Mouse (Mus musculus) lung, embryonic 14.5 days (tissue): ENCODE results near the gene Gm826. TPM values are rescaled to one million over a fixed set of nuclear protein-coding genes. Genes with fewer than 3 reads are reported as not detected.

ENCODE experiments used
- ATAC-seq: fragments of 200-750 bp; cut with Nextera tagmentation; 2 replicates; pipeline ENCODE4 v1.8.0; 2017; ENCODE audit warnings: mild to moderate bottlenecking, moderate TSS enrichment, moderate library complexity; ENCODE audit not compliant: insufficient read depth
- DNase-seq: peaks from one replicate; pipeline ENCODE4 v3.0.0-alpha.2; 2015
- H3K27ac ChIP-seq: fragments of 300-500 bp; sonication (generic); 2 replicates; pipeline ENCODE4 v1.5.1; 2014; ENCODE audit warnings: low read depth, mild to moderate bottlenecking, moderate library complexity
- H3K27me3 ChIP-seq: fragments of 300-500 bp; sonication (generic); 2 replicates; pipeline ENCODE4 v1.6.1; 2014; ENCODE audit warnings: low read length, control low read depth; ENCODE audit not compliant: insufficient read depth
- H3K36me3 ChIP-seq: fragments of 300-500 bp; sonication (generic); 2 replicates; pipeline ENCODE4 v1.6.1; 2014; ENCODE audit warnings: control low read depth; ENCODE audit not compliant: insufficient read depth
- H3K4me1 ChIP-seq: fragments of 300-500 bp; sonication (generic); 2 replicates; pipeline ENCODE4 v1.6.1; 2014; ENCODE audit warnings: antibody characterized with exemption, control low read depth; ENCODE audit not compliant: insufficient read depth
- H3K4me2 ChIP-seq: fragments of 300-500 bp; sonication (generic); 2 replicates; pipeline ENCODE4 v1.6.1; 2014; ENCODE audit warnings: mild to moderate bottlenecking
- H3K4me3 ChIP-seq: fragments of 300-500 bp; sonication (generic); 2 replicates; pipeline ENCODE4 v1.5.1; 2014; ENCODE audit warnings: low read depth, low read length
- H3K9ac ChIP-seq: fragments of 300-500 bp; sonication (generic); 2 replicates; pipeline ENCODE4 v1.6.1; 2014
- H3K9me3 ChIP-seq: fragments of 300-500 bp; sonication (generic); 2 replicates; pipeline ENCODE4 v1.6.1; 2016; ENCODE audit warnings: low read depth, low read length, control low read depth
- CTCF ChIP-seq: IDR thresholded peaks from 2 replicates; pipeline ENCODE4 v1.5.1; 2016; ENCODE audit warnings: antibody characterized with exemption, low read depth
- WGBS: fragments of 180-500 bp; shearing (Covaris S2); extraction: QIAGEN DNeasy Blood & Tissue Kit; methylation state at CpG from one replicate; pipeline ENCODE4 v1.1.7; 2014; 5-methylcytosine and 5-hydroxymethylcytosine counted together
- polyA plus RNA-seq: library from polyadenylated mRNA; unstranded; fragments of >200 nt; fragmentation: Nextera tagmentation; extraction: Ambion mirVana; gene quantifications from 2 replicates; pipeline ENCODE4 v1.2.1, GENCODE M21; 2014

Gm826 gene
- polyA plus RNA-seq, 1 experiment from 2014 or later: 0.70 TPM

- WGBS: under 1% methylated on average over 45 of the region's 45 CpGs
- peak overlapping the region; percentile 63 for H3K27ac ChIP-seq
Measured at GRCm38 (mm10) chr2:160367448-160368208, 33.7 kb upstream of the Gm826 start.

GRCm38 (mm10) chr2:160366980-160367338, 33.0 kb upstream of the Gm826 start, which contains the start of gene Mafb:
TSS of gene Mafb (minus strand) at chr2:160367065.
- no peak for TF ChIP-seq CTCF
- no peaks in the 10 kb centered on the region for H3K9me3 ChIP-seq
- ATAC-seq (peak; percentile 94), DNase-seq (peak; percentile 96)
- H3K4me3 ChIP-seq: peak within 1 kb of the TSS; percentile 52
- H3K27me3 ChIP-seq: peaks cover 81% of the 10 kb centered on the region
- H3K27ac ChIP-seq: peak within 1 kb of the TSS; percentile 73
- peak within 1 kb of the TSS; percentile 94 for H3K4me2 ChIP-seq
- H3K36me3 ChIP-seq: no peaks in the 10 kb centered on the region
- peaks cover 6% of the 10 kb centered on the region; the same call in 1 of the 2 replicates for H3K4me1 ChIP-seq
- peak within 1 kb of the TSS; percentile 59 for H3K9ac ChIP-seq
- under 1% methylated on average over 37 of the region's 37 CpGs for WGBS

More at GRCm38 (mm10) chr2:160367448-160368208, 33.7 kb upstream of the Gm826 start:
- H3K9me3 ChIP-seq: no peaks in the 10 kb centered on the region
- DNase-seq (peak; percentile 95), ATAC-seq (peak; percentile 61)
- peaks cover 81% of the 10 kb centered on the region for H3K27me3 ChIP-seq
- H3K4me1 ChIP-seq: peaks cover 6% of the 10 kb centered on the region; the same call in 1 of the 2 replicates
- H3K9ac ChIP-seq: peak overlapping the region; percentile 59
- H3K36me3 ChIP-seq: no peaks in the 10 kb centered on the region
- peak overlapping the region; percentile 94 for H3K4me2 ChIP-seq
- peak; percentile 97 for TF ChIP-seq CTCF
- H3K4me3 ChIP-seq: peak overlapping the region; percentile 52

DNA sequence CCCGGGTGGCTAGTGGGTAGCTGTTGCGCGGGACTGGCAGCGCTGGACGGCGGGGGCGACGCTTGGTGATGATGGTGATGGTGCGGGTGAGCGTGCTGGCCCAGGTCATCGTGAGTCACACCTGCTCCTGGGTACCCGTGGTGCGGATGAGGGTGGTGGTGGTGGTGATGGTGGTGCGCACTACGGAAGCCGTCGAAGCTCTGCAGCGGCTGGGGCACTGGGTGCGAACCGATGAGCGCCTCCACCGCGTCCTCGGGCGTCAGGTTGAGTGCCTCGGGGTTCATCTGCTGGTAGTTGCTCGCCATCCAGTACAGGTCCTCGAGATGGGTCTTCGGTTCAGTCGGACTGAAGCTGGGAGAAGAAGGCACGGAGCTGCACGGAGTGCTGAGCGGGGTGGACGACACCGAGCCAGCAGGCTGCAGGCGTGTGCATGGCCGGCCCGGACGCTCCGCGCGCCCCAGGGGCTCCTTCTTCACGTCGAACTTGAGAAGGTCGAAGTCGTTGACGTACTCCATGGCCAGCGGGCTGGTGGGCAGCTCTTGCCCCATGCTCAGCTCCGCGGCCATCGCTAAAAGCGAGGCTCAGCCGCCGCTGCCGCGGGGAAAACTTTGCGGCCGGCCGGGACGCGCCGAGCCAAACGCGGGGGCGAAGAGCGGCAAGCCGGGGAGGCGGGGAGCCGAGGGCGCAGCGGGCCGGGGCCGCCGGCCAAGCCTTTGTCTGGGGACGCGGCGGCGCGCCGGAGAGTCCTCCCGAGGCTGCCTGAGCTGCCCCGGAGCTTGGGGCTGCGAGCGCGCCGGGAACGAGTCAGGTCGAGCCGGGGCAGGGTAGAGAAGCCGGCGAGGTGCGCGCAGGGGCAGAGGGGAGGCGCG, 32.4 kb upstream of the Gm826 start:
- Histone ChIP-seq H3K4me1 (peaks cover 6% of the 10 kb centered on the region; the same call in 1 of the 2 replicates), H3K9me3 (no peaks in the 10 kb centered on the region), H3K4me3 (peak overlapping the region; percentile 52), H3K27me3 (peaks cover 81% of the 10 kb centered on the region), H3K9ac (peak overlapping the region; percentile 59), H3K4me2 (peak overlapping the region; percentile 94), H3K36me3 (no peaks in the 10 kb centered on the region), H3K27ac (peak overlapping the region; percentile 73; the same call in 1 of the 2 replicates)
- WGBS: under 1% methylated on average over 93 of the region's 95 CpGs
- peak; percentile 28 for ATAC-seq
- DNase-seq: peak; percentile 2
- no peak for TF ChIP-seq CTCF

DNA sequence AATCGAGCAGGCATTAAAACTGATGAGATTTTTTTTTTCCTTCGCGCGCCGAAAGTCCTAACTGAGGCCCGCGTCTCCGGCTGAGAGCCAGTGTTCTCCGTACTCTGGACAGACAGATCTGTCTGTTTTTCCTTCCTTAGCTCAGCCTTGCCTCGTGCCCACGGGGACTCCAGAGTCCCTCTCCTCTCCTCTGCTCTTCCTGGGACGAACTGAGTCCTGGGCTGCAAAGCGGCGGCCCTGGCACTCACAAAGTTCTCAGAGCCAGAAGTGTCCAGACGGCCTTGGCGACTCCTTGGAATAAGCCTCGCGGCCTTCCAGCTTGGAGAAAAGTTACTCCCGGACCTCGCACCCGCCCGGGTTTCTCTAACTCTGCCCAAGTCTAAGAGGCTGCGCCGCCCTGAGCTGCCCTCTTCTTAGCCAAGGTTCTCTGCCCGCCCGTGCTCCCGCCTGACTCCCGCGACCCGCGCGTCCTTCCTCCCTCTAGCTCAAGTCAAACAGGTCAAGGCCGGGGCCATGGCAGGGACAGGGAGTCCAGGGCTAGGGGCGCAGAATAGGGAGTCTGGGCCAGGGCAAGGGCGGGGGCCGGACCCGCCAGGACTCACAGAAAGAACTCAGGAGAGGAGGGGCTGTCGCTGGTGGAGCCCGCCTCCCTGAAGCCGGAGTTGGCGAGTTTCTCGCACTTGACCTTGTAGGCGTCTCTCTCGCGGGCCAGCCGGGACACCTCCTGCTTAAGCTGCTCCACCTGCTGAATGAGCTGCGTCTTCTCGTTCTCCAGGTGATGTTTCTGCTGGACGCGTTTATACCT, 31.3 kb upstream of the Gm826 start:
- H3K27me3 ChIP-seq: peaks cover 81% of the 10 kb centered on the region
- peak overlapping the region; percentile 52 for H3K4me3 ChIP-seq
- H3K36me3 ChIP-seq: no peaks in the 10 kb centered on the region
- peaks cover 6% of the 10 kb centered on the region; the same call in 1 of the 2 replicates for H3K4me1 ChIP-seq
- H3K4me2 ChIP-seq: peak overlapping the region; percentile 94
- peak overlapping the region; percentile 13; the same call in 1 of the 2 replicates for H3K9ac ChIP-seq
- ATAC-seq: no peak
- no peak overlapping the region for H3K27ac ChIP-seq
- DNase-seq: peak; percentile 59
- no peaks in the 10 kb centered on the region for H3K9me3 ChIP-seq
- WGBS: under 1% methylated on average over 50 of the region's 50 CpGs
- TF ChIP-seq CTCF: no peak

- peaks cover 81% of the 10 kb centered on the region for H3K27me3 ChIP-seq
- 4% methylated on average over 12 of the region's 12 CpGs for WGBS
- DNase-seq: peak; percentile 52
- H3K4me1 ChIP-seq: peaks cover 6% of the 10 kb centered on the region; the same call in 1 of the 2 replicates
- H3K9ac ChIP-seq: no peak overlapping the region; the same call in 1 of the 2 replicates
- H3K9me3 ChIP-seq: no peaks in the 10 kb centered on the region
- H3K4me2 ChIP-seq: peak overlapping the region; percentile 94
- no peak overlapping the region for H3K27ac ChIP-seq
- peak overlapping the region; percentile 52 for H3K4me3 ChIP-seq
- no peak for ATAC-seq
- no peak for TF ChIP-seq CTCF
- H3K36me3 ChIP-seq: no peaks in the 10 kb centered on the region
Measured at GRCm38 (mm10) chr2:160364666-160365065, 30.7 kb upstream of the Gm826 start.

DNA sequence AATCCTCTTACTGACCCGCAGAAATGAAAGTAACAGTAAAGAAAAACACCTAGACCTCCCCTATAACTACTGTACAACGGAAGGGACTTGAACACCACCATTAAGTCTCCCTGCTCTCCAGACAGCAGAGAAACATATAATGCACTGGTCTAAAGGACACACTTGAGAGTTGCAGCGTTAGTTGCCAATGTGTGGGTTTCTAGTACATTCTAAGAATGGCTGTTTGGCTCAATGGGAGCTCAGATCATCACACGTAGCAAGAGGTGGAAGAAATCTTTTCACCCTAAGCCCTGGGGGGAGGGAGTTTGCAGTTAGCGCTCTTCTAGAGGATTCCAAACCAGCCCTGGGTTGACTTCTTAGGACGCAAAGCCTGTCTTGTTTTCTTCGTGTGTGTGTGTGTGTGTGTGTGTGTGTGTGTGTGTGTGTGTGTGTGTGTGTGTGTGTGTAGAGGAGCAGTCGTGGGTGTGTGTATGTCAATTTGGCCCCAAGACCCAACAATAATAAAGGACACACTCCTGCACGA, 30.2 kb upstream of the Gm826 start:
- ATAC-seq: no peak
- Histone ChIP-seq H3K9me3 (no peaks in the 10 kb centered on the region), H3K9ac (no peak overlapping the region), H3K4me1 (peaks cover 6% of the 10 kb centered on the region; the same call in 1 of the 2 replicates), H3K4me3 (peak overlapping the region; percentile 52; the same call in 1 of the 2 replicates), H3K27me3 (peaks cover 81% of the 10 kb centered on the region), H3K4me2 (peak overlapping the region; percentile 94; the same call in 1 of the 2 replicates), H3K27ac (no peak overlapping the region), H3K36me3 (no peaks in the 10 kb centered on the region)
- WGBS: 3% methylated on average over 9 of the region's 9 CpGs
- no peak for TF ChIP-seq CTCF
- peak; percentile 23 for DNase-seq
